Mouse (Mus musculus) heart, embryonic 11.5 days (tissue): Measurements from ENCODE around the gene Mfn1. TPM values are rescaled to one million over a fixed set of nuclear protein-coding genes. Genes with fewer than 3 reads are reported as not detected.

Experiments
- ATAC-seq: fragments of 200-750 bp; cut with Nextera tagmentation; replicated peaks from 2 replicates; pipeline ENCODE4 v1.8.0; 2017; ENCODE audit warnings: moderate library complexity; ENCODE audit not compliant: insufficient number of reproducible peaks, low FRiP score, low TSS enrichment
- H3K27ac ChIP-seq: fragments of 300-500 bp; sonication (generic); 2 replicates; pipeline ENCODE4 v1.5.1; 2014; ENCODE audit warnings: mild to moderate bottlenecking, low read depth, low read length
- H3K27me3 ChIP-seq: fragments of 300-500 bp; sonication (generic); 2 replicates; pipeline ENCODE4 v1.6.1; 2014; ENCODE audit warnings: mild to moderate bottlenecking, low read length, mixed read lengths; ENCODE audit not compliant: control insufficient read depth, insufficient read depth
- H3K36me3 ChIP-seq: fragments of 300-500 bp; sonication (generic); 2 replicates; pipeline ENCODE4 v1.6.1; 2014; ENCODE audit warnings: mild to moderate bottlenecking, low read length, moderate library complexity, mixed read lengths; ENCODE audit not compliant: control insufficient read depth, insufficient read depth
- H3K4me1 ChIP-seq: fragments of 300-500 bp; sonication (generic); 2 replicates; pipeline ENCODE4 v1.6.1; 2014; ENCODE audit warnings: low read length; ENCODE audit not compliant: control insufficient read depth, insufficient read depth
- H3K4me2 ChIP-seq: fragments of 300-500 bp; sonication (generic); 2 replicates; pipeline ENCODE4 v1.6.1; 2014; ENCODE audit warnings: mild to moderate bottlenecking, moderate library complexity
- H3K4me3 ChIP-seq: fragments of 300-500 bp; sonication (generic); 2 replicates; pipeline ENCODE4 v1.5.1; 2014; ENCODE audit warnings: low read depth, low read length
- H3K9ac ChIP-seq: fragments of 300-500 bp; sonication (generic); 2 replicates; pipeline ENCODE4 v1.6.1; 2014; ENCODE audit warnings: mild to moderate bottlenecking, low read depth, low read length, moderate library complexity
- H3K9me3 ChIP-seq: fragments of 300-500 bp; sonication (generic); replicated peaks from 2 replicates; pipeline ENCODE4 v1.6.1; 2016; ENCODE audit warnings: low read length; ENCODE audit not compliant: control insufficient read depth
- WGBS: fragments of 180-500 bp; shearing (Covaris S2); extraction: QIAGEN DNeasy Blood & Tissue Kit; methylation state at CpG from one replicate; pipeline ENCODE4 v1.1.7; 2014; ENCODE audit not compliant: insufficient replicate concordance; 5-methylcytosine and 5-hydroxymethylcytosine counted together
- polyA plus RNA-seq: library from polyadenylated mRNA; unstranded; fragments of >200 nt; fragmentation: Nextera tagmentation; extraction: Ambion mirVana; gene quantifications from 2 replicates; pipeline ENCODE4 v1.2.1, GENCODE M21; 2014

Mfn1 gene
- polyA plus RNA-seq, 1 experiment from 2014 or later, result 56.4 TPM

- Histone ChIP-seq H3K27ac (no peak overlapping the region), H3K9me3 (no peaks in the 10 kb centered on the region), H3K4me3 (no peak overlapping the region), H3K36me3 (no peaks in the 10 kb centered on the region), H3K9ac (no peak overlapping the region), H3K4me2 (no peak overlapping the region), H3K27me3 (no peaks in the 10 kb centered on the region), H3K4me1 (peaks cover 3% of the 10 kb centered on the region; the same call in 1 of the 2 replicates)
- no peak for ATAC-seq
- WGBS, result 79% methylated on average over 8 of the region's 8 CpGs
Measured at GRCm38 (mm10) chr3:32494387-32495087, 34.7 kb upstream of the Mfn1 start.

- WGBS, result 74% methylated on average over 8 of the region's 8 CpGs
- H3K9me3 ChIP-seq, result no peaks in the 10 kb centered on the region
- no peaks in the 10 kb centered on the region for H3K36me3 ChIP-seq
- no peak overlapping the region for H3K9ac ChIP-seq
- no peak overlapping the region for H3K4me2 ChIP-seq
- no peak overlapping the region for H3K4me3 ChIP-seq
- no peak overlapping the region for H3K27ac ChIP-seq
- no peak for ATAC-seq
- peaks cover 3% of the 10 kb centered on the region; the same call in 1 of the 2 replicates for H3K4me1 ChIP-seq
- no peaks in the 10 kb centered on the region for H3K27me3 ChIP-seq
Measured at GRCm38 (mm10) chr3:32495088-32495770, 34.0 kb upstream of the Mfn1 start.

- H3K4me3 ChIP-seq, result no peak overlapping the region
- H3K27ac ChIP-seq, result 0 out of 2 replicates have a peak overlapping the region, but pooled peaks have one; percentile 22
- H3K4me2 ChIP-seq, result no peak overlapping the region
- H3K9ac ChIP-seq, result no peak overlapping the region
- H3K27me3 ChIP-seq, result no peaks in the 10 kb centered on the region
- no peaks in the 10 kb centered on the region for H3K9me3 ChIP-seq
- no peak for ATAC-seq
- 45% methylated on average over 8 of the region's 8 CpGs for WGBS
- H3K36me3 ChIP-seq, result no peaks in the 10 kb centered on the region
- peaks cover 3% of the 10 kb centered on the region; the same call in 1 of the 2 replicates for H3K4me1 ChIP-seq
Measured at GRCm38 (mm10) chr3:32495856-32496710, 33.2 kb upstream of the Mfn1 start.

GRCm38 (mm10) chr3:32496711-32497070 lies 32.6 kb upstream of the Mfn1 start:
- 0 out of 2 replicates have a peak overlapping the region, but pooled peaks have one; percentile 22 for H3K27ac ChIP-seq
- no peak overlapping the region for H3K9ac ChIP-seq
- no peaks in the 10 kb centered on the region for H3K9me3 ChIP-seq
- peaks cover 3% of the 10 kb centered on the region; the same call in 1 of the 2 replicates for H3K4me1 ChIP-seq
- no peak overlapping the region for H3K4me2 ChIP-seq
- no peak for ATAC-seq
- WGBS, result 89% methylated on average over 1 of the region's 1 CpGs
- no peaks in the 10 kb centered on the region for H3K36me3 ChIP-seq
- H3K4me3 ChIP-seq, result no peak overlapping the region
- H3K27me3 ChIP-seq, result no peaks in the 10 kb centered on the region

GRCm38 (mm10) chr3:32500346-32500745 lies 28.9 kb upstream of the Mfn1 start:
- Histone ChIP-seq H3K4me1 (peaks cover 3% of the 10 kb centered on the region; the same call in 1 of the 2 replicates), H3K9me3 (no peaks in the 10 kb centered on the region), H3K27ac (no peak overlapping the region), H3K4me3 (no peak overlapping the region), H3K9ac (no peak overlapping the region), H3K36me3 (no peaks in the 10 kb centered on the region), H3K27me3 (no peaks in the 10 kb centered on the region), H3K4me2 (no peak overlapping the region)
- 63% methylated on average over 2 of the region's 2 CpGs for WGBS
- ATAC-seq, result no peak

GRCm38 (mm10) chr3:32505841-32506240 lies 23.4 kb upstream of the Mfn1 start:
- WGBS, result 69% methylated on average over 3 of the region's 3 CpGs
- no peak overlapping the region for H3K4me2 ChIP-seq
- H3K27me3 ChIP-seq, result no peaks in the 10 kb centered on the region
- no peak overlapping the region for H3K4me3 ChIP-seq
- no peak overlapping the region for H3K27ac ChIP-seq
- ATAC-seq, result no peak
- H3K4me1 ChIP-seq, result no peaks in the 10 kb centered on the region
- H3K36me3 ChIP-seq, result no peaks in the 10 kb centered on the region
- H3K9me3 ChIP-seq, result no peaks in the 10 kb centered on the region
- H3K9ac ChIP-seq, result no peak overlapping the region

- Histone ChIP-seq H3K9ac (no peak overlapping the region), H3K4me1 (peaks cover 3% of the 10 kb centered on the region; the same call in 1 of the 2 replicates), H3K4me2 (no peak overlapping the region), H3K9me3 (no peaks in the 10 kb centered on the region), H3K36me3 (no peaks in the 10 kb centered on the region), H3K4me3 (no peak overlapping the region), H3K27me3 (no peaks in the 10 kb centered on the region), H3K27ac (no peak overlapping the region)
- ATAC-seq, result no peak
- WGBS, result 59% methylated on average over 11 of the region's 11 CpGs
Measured at GRCm38 (mm10) chr3:32506366-32507225, 22.7 kb upstream of the Mfn1 start.
